Mouse (Mus musculus): ENCODE measurements around the gene Tpte.

DNA sequence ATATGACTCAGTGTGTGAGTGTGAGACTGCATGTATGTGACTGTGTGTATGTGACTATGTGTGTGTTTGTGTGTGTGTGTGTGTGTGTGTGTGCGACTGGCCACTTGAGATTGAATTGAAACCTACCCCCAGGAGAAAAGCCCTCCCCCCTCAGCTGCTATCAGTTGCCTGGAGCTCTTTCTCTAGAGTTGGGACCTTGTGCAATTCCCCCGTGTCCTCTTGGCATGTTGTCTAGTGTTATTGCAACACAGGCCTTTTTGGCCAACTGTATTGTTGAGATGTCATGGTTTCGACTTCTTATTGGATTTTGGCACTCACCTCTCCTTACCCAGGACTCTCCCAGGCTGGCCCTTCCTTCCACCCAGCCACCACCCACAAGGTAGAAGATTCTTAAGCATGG lies 21.0 kb upstream of the Tpte start:
- no peak for TF ChIP-seq CTCF (IDR thresholded peaks at IDR 0.05; ENCODE audit: control insufficient read depth, insufficient read depth, insufficient replicate concordance, low read depth, low read length)
- no peak for TF ChIP-seq POLR2A (IDR thresholded peaks at IDR 0.05; ENCODE audit: control insufficient read depth, low read depth, low read length)
